ENCODE assay signal across 8 mouse cellular contexts in the genomic region with DNA sequence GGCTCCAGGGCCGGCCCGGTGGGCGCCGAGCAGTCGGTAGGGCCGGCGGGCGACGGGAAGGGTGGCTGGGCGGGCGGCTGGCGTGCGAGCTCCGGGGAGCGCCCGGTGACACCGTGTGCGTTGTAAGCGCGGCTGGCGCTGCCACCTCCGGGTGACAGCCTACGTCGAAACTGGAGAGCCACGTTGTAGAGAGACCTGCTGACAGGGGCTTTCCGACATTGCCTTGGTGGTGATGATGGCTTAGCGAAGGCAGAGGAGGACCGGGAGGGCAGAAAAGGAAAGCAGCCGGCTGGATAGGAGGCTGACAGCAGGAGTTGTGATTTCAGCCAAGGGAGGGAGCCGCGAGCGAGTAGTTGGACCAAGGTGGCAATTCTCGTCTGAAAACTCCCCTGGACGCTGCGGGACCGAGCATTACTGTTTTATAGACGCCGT. TPM values are rescaled to one million over a fixed set of nuclear protein-coding genes. Genes with fewer than 3 reads are reported as not detected.
DNase-seq lines count a peak whose midpoint lies in the region; ATAC-seq and TF ChIP-seq lines count a peak whose summit lies in the region.

No protein-coding gene starts in this region.

- H3K27me3 ChIP-seq in limb, embryonic 13.5 days, result no peaks in the 10 kb centered on the region
- H3K27me3 ChIP-seq in midbrain, postnatal 0 days (ENCODE audit: insufficient read depth, low read length), result no peaks in the 10 kb centered on the region

- no peak for DNase-seq in layer of hippocampus, adult 2 months (ENCODE audit: low spot score in 2 of 2)
- no peak for DNase-seq in layer of hippocampus, postnatal 14 days (ENCODE audit: low spot score in 2 of 2)
- DNase-seq in adipocyte (ENCODE audit: low spot score), result peak; percentile 40
- DNase-seq in frontal cortex, postnatal 25 days (ENCODE audit: low spot score in 2 of 2), result peak; percentile 19
- peak; percentile 9 for DNase-seq in midbrain, postnatal 0 days (ENCODE audit: low spot score)
- no peak for DNase-seq in layer of hippocampus, postnatal 36 days
- no peak for DNase-seq in adrenal gland, postnatal 4 days (ENCODE audit: low spot score in 2 of 2)

- TF ChIP-seq CTCF in layer of hippocampus, adult 2 months (conservative IDR thresholded peaks at IDR 0.05), result no peak
- TF ChIP-seq CTCF in midbrain, postnatal 0 days (IDR thresholded peaks at IDR 0.05), result no peak

- H3K36me3 ChIP-seq in limb, embryonic 13.5 days, result peaks cover 11% of the 10 kb centered on the region
- peaks cover 4% of the 10 kb centered on the region; the same call in 1 of the 2 replicates for H3K36me3 ChIP-seq in midbrain, postnatal 0 days (ENCODE audit: insufficient read depth, low read length)

- peaks cover 14% of the 10 kb centered on the region for H3K4me1 ChIP-seq in limb, embryonic 13.5 days
- H3K4me1 ChIP-seq in midbrain, postnatal 0 days (ENCODE audit: insufficient read depth, low read length), result peaks cover 7% of the 10 kb centered on the region; the same call in 1 of the 2 replicates

- peak overlapping the region; percentile 96 for H3K4me3 ChIP-seq in layer of hippocampus, adult 2 months
- peak overlapping the region; percentile 94 for H3K4me3 ChIP-seq in limb, embryonic 13.5 days
- peak overlapping the region; percentile 89 for H3K4me3 ChIP-seq in midbrain, postnatal 0 days (ENCODE audit: low read depth, low read length)

- peak overlapping the region; percentile 90 for H3K27ac ChIP-seq in layer of hippocampus, adult 2 months
- peak overlapping the region; percentile 77; the same call in 1 of the 2 replicates for H3K27ac ChIP-seq in limb, embryonic 13.5 days
- peak overlapping the region; percentile 85 for H3K27ac ChIP-seq in midbrain, postnatal 0 days (ENCODE audit: low read depth, low read length)

- H3K9me3 ChIP-seq in limb, embryonic 13.5 days, result no peaks in the 10 kb centered on the region
- no peaks in the 10 kb centered on the region for H3K9me3 ChIP-seq in midbrain, postnatal 0 days (ENCODE audit: low read length)

- H3K9ac ChIP-seq in limb, embryonic 13.5 days, result peak overlapping the region; percentile 89
- H3K9ac ChIP-seq in midbrain, postnatal 0 days (replicated peaks; ENCODE audit: low read length, poor library complexity, severe bottlenecking), result peak overlapping the region; percentile 87

- peak; percentile 64 for ATAC-seq in limb, embryonic 13.5 days (ENCODE audit: low FRiP score, low read depth)
- ATAC-seq in midbrain, postnatal 0 days (ENCODE audit: low FRiP score), result peak; percentile 78

- under 1% methylated on average over 38 of the region's 38 CpGs for WGBS in limb, embryonic 13.5 days
- WGBS in midbrain, postnatal 0 days, result under 1% methylated on average over 38 of the region's 38 CpGs

- peak overlapping the region; percentile 91 for H3K4me2 ChIP-seq in limb, embryonic 13.5 days (replicated peaks)
- peak overlapping the region; percentile 85 for H3K4me2 ChIP-seq in midbrain, postnatal 0 days (ENCODE audit: low read depth, low read length, poor library complexity, severe bottlenecking)

RNA-seq across cellular contexts. Expression of a gene that starts 0.7 kb away (rescaled TPM):
- total RNA-seq in layer of hippocampus, adult 2 months (2021), result 10 to 100 TPM; 45.0 to 48.5 TPM
- 10 to 100 TPM; 48.7 to 52.8 TPM for total RNA-seq in layer of hippocampus, postnatal 14 days (2021)
- polyA plus RNA-seq in limb, embryonic 13.5 days (2015; fragmentation: Nextera tagmentation; extraction: Ambion mirVana), result 45.4 and 50.5 TPM in 2 replicates
- total RNA-seq in midbrain, postnatal 0 days (2014; rRNA removed), result 30.7 and 48.1 TPM in 2 replicates
- polyA plus RNA-seq in midbrain, postnatal 0 days (2015; fragmentation: Nextera tagmentation; extraction: Ambion mirVana), result 44.1 and 47.4 TPM in 2 replicates
- total RNA-seq in layer of hippocampus, postnatal 36 days (2021), result 10 to 100 TPM; 42.0 to 47.6 TPM
- 10 to 100 TPM; 69.4 to 69.6 TPM for total RNA-seq in adrenal gland, postnatal 4 days (2021)

RNA-seq across cellular contexts. Expression of a gene that starts 14.8 kb away (rescaled TPM):
- 10 to 100 TPM; 11.0 to 11.9 TPM for total RNA-seq in layer of hippocampus, adult 2 months (2021)
- 10 to 100 TPM in 1 of 2 experiments, 1 to 10 TPM in 1; 9.3 to 10.5 TPM for total RNA-seq in layer of hippocampus, postnatal 14 days (2021)
- polyA plus RNA-seq in limb, embryonic 13.5 days (2015; fragmentation: Nextera tagmentation; extraction: Ambion mirVana), result 10.3 and 11.5 TPM in 2 replicates
- 7.9 and 11.3 TPM in 2 replicates for total RNA-seq in midbrain, postnatal 0 days (2014; rRNA removed)
- polyA plus RNA-seq in midbrain, postnatal 0 days (2015; fragmentation: Nextera tagmentation; extraction: Ambion mirVana), result 17.0 and 18.7 TPM in 2 replicates
- 10 to 100 TPM in 1 of 2 experiments, 1 to 10 TPM in 1; 9.1 to 10.3 TPM for total RNA-seq in layer of hippocampus, postnatal 36 days (2021)
- total RNA-seq in adrenal gland, postnatal 4 days (2021), result 10 to 100 TPM; 10.2 to 10.6 TPM

RNA-seq across cellular contexts. Expression of a gene that starts 22.8 kb away (rescaled TPM):
- 10 to 100 TPM; 45.3 to 45.7 TPM for total RNA-seq in layer of hippocampus, adult 2 months (2021)
- total RNA-seq in layer of hippocampus, postnatal 14 days (2021), result 10 to 100 TPM; 44.3 to 47.7 TPM
- 26.9 and 29.5 TPM in 2 replicates for polyA plus RNA-seq in limb, embryonic 13.5 days (2015; fragmentation: Nextera tagmentation; extraction: Ambion mirVana)
- 18.5 and 22.8 TPM in 2 replicates for total RNA-seq in midbrain, postnatal 0 days (2014; rRNA removed)
- 16.0 and 17.5 TPM in 2 replicates for polyA plus RNA-seq in midbrain, postnatal 0 days (2015; fragmentation: Nextera tagmentation; extraction: Ambion mirVana)
- total RNA-seq in layer of hippocampus, postnatal 36 days (2021), result 10 to 100 TPM; 46.9 to 50.0 TPM
- 10 to 100 TPM; 36.5 to 40.3 TPM for total RNA-seq in adrenal gland, postnatal 4 days (2021)

RNA-seq across cellular contexts. Expression of a gene that starts 40.5 kb away (rescaled TPM):
- 100 to 1,000 TPM; 167 to 173 TPM for total RNA-seq in layer of hippocampus, adult 2 months (2021)
- 100 to 1,000 TPM; 171 to 179 TPM for total RNA-seq in layer of hippocampus, postnatal 14 days (2021)
- polyA plus RNA-seq in limb, embryonic 13.5 days (2015; fragmentation: Nextera tagmentation; extraction: Ambion mirVana), result 473 and 492 TPM in 2 replicates
- total RNA-seq in midbrain, postnatal 0 days (2014; rRNA removed), result 142 and 183 TPM in 2 replicates
- 345 TPM in 2 replicates for polyA plus RNA-seq in midbrain, postnatal 0 days (2015; fragmentation: Nextera tagmentation; extraction: Ambion mirVana)
- 100 to 1,000 TPM; 171 to 186 TPM for total RNA-seq in layer of hippocampus, postnatal 36 days (2021)
- 100 to 1,000 TPM; 216 to 221 TPM for total RNA-seq in adrenal gland, postnatal 4 days (2021)

Comparison
In these comparisons a context has a peak if more than half of its experiments do, and no peak if none do; other contexts are left out.
1. DNase-seq: peak in adipocyte (single experiment), frontal cortex, postnatal 25 days (2 of 2) and midbrain, postnatal 0 days (single experiment); none in layer of hippocampus, adult 2 months (0 of 2), layer of hippocampus, postnatal 14 days (0 of 2), layer of hippocampus, postnatal 36 days (0 of 2) and adrenal gland, postnatal 4 days (0 of 2).
2. Peak in every context shown above with its lines, with median percentiles within 50 percentile points of each other: H3K27ac ChIP-seq and H3K4me3 ChIP-seq.